Mouse (Mus musculus): ENCODE data around the gene Haus3. TPM values are rescaled to one million over a fixed set of nuclear protein-coding genes. Genes with fewer than 3 reads are reported as not detected.

Haus3 gene
- total RNA-seq (2022), result 10 to 100 TPM in 1 of 4 experiments, 1 to 10 TPM in 3; 6.0 to 11.1 (median 6.8) TPM

DNA sequence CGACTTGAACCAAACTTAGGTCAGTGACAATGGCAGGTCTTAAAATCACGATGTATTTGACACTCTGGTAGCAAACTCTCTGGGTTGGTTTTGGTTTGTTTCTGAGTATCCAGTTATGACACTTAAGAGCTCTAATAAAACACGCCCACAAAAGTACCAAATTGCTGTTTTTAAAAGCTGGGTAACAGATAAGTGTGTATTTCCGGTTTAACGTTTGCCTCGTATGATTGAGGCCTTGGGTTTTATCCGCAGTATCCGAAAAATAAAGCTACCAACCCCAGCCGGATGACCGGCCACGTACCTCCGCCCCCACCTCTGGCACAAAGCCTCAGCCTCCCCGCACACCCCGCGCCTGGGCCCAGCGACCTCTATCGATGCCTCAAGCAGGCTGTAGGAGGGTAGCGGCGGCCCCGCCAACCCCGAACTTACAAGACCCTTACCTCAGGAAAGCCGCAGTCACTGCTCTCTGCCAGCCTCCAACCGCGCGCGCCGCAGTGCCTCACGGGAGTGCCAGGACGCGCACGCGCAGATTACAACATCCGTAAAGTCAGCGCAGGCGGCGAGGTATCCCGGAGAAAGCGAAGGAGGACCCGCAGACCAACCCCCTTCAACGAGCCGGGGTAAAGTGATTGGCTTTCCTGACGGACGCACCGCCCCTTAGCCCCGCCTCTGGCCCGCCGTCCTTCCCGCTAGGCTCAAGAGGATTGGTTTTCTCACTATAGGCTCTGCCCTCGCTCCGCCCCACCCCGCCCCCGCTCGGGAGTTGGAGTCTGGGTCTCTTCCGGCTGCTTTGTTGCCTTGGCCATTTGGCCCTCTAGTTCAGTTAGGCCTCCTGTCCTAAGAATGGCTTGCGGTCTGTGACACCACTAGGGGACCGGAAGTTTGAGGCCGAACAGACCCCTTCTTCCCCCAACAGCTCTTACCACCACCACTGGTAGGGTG, at the start of gene Haus3, which contains the start of gene Poln:
TSS of gene Haus3 (minus strand) at position 578 of the 942 bp plus-strand sequence.
TSS of gene Poln (minus strand) at position 499 of the 942 bp plus-strand sequence.
- DNase-seq (ENCODE audit: low spot score in 2 of 2), result peak; percentile 97 to 98

GRCm38 (mm10) chr5:34218672-34219071, 49.3 kb upstream of the Haus3 start:
- no peak for DNase-seq (ENCODE audit: low spot score in 2 of 2)

DNA sequence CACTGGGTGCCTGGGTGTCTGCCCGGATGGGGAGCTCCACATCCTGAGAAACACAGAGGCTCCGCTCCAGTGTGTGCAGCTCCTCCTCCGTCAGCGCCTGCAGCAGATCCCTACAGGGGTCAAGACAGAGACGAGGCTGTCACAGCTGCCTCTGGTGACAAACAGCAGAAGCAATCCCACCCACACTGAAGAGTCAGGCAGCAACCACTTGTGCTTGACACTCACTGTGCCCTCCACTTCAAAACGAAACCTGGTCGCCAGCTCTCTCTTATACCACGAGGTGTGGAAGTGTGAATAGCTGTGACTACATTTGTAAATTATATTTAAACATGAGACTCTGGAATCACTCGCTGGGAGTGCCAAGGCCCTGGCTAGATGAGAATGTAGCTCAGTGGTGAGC, 48.4 kb upstream of the Haus3 start:
- DNase-seq (ENCODE audit: low spot score in 2 of 2), result no peak

GRCm38 (mm10) chr5:34216025-34216424, 46.7 kb upstream of the Haus3 start:
- no peak for DNase-seq (ENCODE audit: low spot score in 2 of 2)

GRCm38 (mm10) chr5:34213659-34214058, 44.3 kb upstream of the Haus3 start:
- no peak for DNase-seq (ENCODE audit: low spot score in 2 of 2)

DNA sequence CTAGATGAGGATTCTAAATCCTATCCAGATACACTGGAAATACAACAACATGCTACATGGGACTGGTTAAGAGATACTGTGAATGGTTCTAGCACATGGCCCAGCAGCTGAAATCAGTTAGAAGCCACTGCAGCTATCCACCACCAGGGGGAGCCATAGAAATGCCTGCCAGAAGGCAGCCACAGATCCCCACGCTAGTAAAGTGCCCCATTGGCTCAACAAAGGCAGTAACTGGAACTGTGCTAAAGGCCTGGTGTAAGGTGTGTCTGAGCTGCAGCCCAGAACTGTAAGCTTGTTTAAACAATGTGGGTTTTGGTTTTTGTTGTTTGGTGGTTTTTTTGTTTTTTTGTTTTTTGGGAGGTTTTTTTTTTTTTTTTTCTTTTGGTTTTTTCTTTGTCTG, 41.0 kb upstream of the Haus3 start:
- peak in 1 of 2 experiments; percentile 74 for DNase-seq (ENCODE audit: low spot score in 2 of 2)

DNA sequence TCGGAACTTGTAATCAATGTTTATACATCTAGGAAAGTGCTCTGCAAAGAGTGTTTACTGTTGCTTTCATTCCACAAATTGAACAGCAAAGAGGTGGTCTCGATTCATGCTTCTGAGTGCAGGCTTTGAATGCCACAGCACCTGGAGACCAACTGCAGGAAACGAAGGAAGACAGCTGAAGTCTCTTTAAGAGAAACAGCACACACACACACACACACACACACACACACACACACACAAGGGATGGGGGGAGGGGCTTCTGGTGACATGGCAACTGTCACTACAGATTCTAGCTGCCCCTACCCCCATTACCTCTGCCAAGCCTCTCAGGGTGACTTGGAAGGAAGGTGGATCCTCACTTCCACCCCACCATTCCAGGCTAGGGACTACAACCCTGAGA, 38.2 kb upstream of the Haus3 start:
- no peak for DNase-seq (ENCODE audit: low spot score in 2 of 2)

DNA sequence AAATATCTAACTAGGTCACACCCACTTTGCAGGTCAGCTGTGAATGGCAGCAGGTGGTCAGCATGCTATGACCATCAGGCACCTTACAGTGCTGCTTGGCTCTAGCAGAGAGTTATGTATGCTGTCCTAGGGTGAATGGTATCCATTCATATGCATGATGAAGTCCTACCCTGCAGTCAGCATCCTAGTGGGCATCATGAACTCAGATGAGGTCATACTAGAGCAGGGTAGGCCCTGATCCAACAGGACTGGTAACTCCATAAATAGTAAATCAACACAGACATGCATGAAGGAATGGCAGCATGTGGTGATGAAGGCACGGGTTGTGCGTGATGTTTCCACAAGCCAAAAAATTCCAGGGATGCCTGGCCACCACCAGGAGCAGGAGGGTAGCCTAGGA, 36.5 kb upstream of the Haus3 start:
- DNase-seq (ENCODE audit: low spot score in 2 of 2), result no peak

DNA sequence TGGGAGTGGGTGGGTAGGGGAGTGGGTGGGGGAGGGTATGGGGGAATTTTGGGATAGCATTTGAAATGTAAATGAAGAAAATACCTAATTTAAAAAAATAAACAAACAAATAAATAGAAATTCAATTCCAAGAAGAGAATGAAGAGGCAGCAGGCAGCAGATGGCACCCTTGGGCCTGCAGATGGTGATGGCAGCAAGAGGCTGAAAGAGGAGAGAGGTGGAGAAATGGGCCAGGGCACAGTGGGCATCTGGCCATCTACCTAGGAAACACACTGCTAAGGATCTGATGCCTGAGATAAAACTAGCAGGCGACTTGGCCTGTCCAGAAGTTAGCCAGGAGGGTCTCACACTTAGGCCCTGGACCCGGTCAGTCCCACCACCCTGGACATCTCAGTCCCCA, 35.6 kb upstream of the Haus3 start:
- DNase-seq (ENCODE audit: low spot score in 2 of 2), result no peak

GRCm38 (mm10) chr5:34202006-34202405, 32.7 kb upstream of the Haus3 start:
- no peak for DNase-seq (ENCODE audit: low spot score in 2 of 2)

- DNase-seq (ENCODE audit: low spot score in 2 of 2), result no peak
Observed at GRCm38 (mm10) chr5:34201396-34201795, 32.1 kb upstream of the Haus3 start.

DNA sequence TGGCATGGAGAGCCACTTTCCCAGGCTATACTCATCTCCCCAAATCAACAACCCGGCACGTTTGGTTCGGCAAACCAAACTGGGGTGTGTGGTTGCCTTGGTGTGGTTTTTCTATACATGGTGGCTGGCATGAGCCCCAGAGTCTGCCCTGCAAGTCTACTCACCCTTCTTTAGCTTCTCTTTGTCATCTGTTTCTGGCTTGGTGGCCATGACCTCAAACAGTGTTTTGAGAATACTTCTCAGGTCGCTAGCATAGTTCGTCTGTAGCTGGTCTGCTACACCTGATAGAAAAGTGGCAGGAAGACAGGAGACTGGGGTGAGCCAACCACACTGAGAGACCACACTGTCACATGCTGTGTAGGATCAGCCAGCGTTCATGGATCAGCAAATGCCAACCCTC, 29.3 kb upstream of the Haus3 start:
- DNase-seq (ENCODE audit: low spot score in 2 of 2), result no peak

DNA sequence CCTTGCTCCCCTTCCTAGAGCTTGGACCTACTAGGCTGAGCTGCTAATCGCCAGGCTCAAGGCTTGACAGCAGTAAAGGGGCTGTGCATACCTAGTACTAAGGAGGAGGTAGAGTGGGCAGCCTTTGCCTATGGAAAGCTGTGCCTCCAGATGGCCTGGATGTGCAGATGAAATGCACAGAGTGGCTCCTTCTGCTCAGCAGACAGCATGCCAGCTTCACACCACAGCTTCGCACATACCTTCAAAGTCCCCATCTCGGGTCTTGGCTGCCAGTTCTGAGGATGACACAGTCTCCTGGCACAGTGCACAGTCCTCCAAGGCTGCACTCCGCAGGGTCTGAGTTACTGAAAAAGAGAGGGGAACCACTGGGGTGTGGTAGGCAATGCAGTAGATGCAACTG, 27.9 kb upstream of the Haus3 start:
- peak; percentile 70 to 79 for DNase-seq (ENCODE audit: low spot score in 2 of 2)

DNA sequence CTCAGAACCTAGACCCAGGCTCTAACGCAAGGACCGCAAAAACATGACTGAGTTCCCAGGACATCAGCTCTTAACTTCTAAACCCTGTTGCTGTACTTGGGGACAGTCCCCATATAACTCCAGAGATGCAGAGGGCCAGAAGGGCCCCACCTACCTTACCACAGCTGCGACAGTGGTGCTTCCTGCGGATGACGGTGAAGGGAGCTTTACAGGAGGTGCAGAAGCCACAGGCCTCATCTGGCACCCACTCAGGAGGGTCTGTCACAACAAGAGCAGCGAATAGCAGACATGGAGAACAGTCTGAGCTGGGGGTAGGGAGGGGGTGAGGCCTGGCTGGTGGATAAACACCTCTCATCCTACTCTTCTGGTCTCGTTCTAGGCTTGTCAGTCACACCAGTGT, 27.1 kb upstream of the Haus3 start:
- DNase-seq (ENCODE audit: low spot score in 2 of 2), result no peak

DNA sequence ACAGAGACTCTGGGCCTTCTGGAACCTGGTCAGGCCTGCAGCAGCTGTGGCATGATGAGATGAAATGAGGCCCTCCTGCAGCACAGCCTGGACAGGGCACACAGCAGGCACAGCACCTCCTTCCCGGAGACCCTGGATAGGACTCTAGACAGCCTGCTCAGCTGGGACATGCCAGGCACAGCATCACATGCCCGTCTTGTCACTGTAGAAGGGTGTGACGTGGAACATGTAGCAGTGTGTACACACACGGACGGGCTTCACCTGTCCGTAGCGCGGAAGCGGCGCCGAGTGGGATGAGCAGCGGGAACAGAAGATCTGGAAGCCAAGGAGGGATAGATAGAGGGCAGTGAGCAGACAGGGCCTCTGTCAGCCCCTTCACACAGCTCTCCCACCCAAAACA, 26.5 kb upstream of the Haus3 start:
- DNase-seq (ENCODE audit: low spot score in 2 of 2), result no peak

DNA sequence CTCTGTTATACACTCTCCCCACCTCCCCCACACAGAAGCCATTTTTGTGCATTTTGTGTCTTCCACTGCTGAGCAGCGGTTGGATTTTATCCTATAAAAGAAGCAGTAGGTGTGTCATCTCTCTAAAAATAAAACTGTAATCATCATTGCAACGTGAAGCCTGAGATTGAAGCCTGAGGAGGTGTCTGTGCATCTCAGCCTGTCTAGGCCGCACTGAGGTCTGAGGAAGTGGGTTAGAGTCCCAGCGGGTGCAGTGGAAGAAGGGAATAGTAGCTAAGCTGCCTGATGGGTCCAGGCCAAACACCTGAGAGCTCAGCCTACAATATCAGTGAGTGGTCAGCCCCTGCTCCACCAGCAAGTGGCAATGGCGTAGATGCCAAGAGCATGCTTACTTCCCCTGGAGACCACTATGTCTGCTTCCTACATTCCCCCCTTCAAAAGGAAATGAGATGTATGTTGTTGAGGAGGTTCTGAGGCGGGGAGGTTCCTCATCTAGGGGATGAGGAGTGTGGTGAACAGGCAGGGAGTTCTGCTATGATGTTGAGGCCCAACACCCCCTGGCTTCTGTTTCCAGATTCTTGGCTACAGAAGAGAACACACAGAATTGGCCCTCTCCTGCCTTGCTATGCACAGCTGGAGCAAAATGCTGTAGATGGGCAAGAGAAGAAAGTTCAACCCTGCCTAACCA, 25.8 kb upstream of the Haus3 start:
- no peak for DNase-seq (ENCODE audit: low spot score in 2 of 2)

- DNase-seq (ENCODE audit: low spot score in 2 of 2), result no peak
Observed at GRCm38 (mm10) chr5:34194426-34194825, 25.1 kb upstream of the Haus3 start.

GRCm38 (mm10) chr5:34191843-34192242, 22.5 kb upstream of the Haus3 start:
- DNase-seq (ENCODE audit: low spot score in 2 of 2), result no peak

GRCm38 (mm10) chr5:34191021-34191420, 21.7 kb upstream of the Haus3 start:
- peak in 1 of 2 experiments; percentile 52 for DNase-seq (ENCODE audit: low spot score in 2 of 2)

DNA sequence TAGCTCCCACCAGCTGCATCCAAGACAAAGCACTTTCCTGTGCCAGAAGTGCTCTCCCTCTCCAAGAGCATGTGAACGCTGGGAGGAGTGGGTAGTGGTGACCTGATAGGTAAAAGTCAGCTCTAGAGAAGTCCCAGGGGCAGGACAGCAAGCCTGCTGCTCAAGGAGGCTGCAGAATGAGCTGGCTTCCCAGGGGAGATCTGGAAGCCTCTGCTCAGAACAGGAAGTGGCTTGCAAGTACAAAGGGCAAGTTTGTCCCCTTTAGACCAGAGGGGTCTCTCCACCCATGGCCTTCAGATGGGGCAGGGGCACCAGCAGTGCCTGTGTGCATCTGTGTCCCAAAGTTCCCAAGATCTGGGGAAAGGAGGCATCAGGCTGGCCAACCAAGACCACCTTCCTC, 20.2 kb upstream of the Haus3 start:
- no peak for DNase-seq (ENCODE audit: low spot score in 2 of 2)

- DNase-seq (ENCODE audit: low spot score in 2 of 2), result no peak
Observed at GRCm38 (mm10) chr5:34188856-34189255, 19.5 kb upstream of the Haus3 start.

GRCm38 (mm10) chr5:34187601-34188316, 18.4 kb upstream of the Haus3 start, which contains the start of gene Mxd4:
Gene Mxd4 (minus strand): TSS chr5:34187720.
- DNase-seq (ENCODE audit: low spot score in 2 of 2), result peak; percentile 100
